Mouse (Mus musculus): ENCODE measurements around the gene Arap2.

- TF ChIP-seq CTCF (IDR thresholded peaks at IDR 0.05; ENCODE audit: low read depth): no peak
- TF ChIP-seq EP300 (IDR thresholded peaks at IDR 0.05; ENCODE audit: low read depth): no peak
Measured at GRCm38 (mm10) chr5:62760791-62761504, 5.0 kb downstream of the Arap2 start.
